Mouse (Mus musculus): Measurements from ENCODE around the gene Lrrc30. TPM values are rescaled to one million over a fixed set of nuclear protein-coding genes. Genes with fewer than 3 reads are reported as not detected.
A peak's percentile ranks its signal among the peaks of the same experiment; 100 is the strongest.

Lrrc30 gene
- polyA plus RNA-seq (2015; fragmentation: Nextera tagmentation; extraction: Ambion mirVana), result not detected in 2 replicates

GRCm38 (mm10) chr17:67632676-67633339 is at the start of gene Lrrc30:
Gene Lrrc30 (minus strand): TSS chr17:67632723.
- no peak for ATAC-seq

GRCm38 (mm10) chr17:67681084-67681483 is 48.6 kb upstream of the Lrrc30 start:
- Histone ChIP-seq H3K4me2 (replicated peaks; ENCODE audit: low read depth, low read length) (no peak overlapping the region), H3K36me3 (ENCODE audit: insufficient read depth, low read length) (no peaks in the 10 kb centered on the region), H3K27me3 (replicated peaks; ENCODE audit: insufficient read depth, low read length) (no peaks in the 10 kb centered on the region), H3K9me3 (ENCODE audit: low read length) (no peaks in the 10 kb centered on the region), H3K4me1 (ENCODE audit: insufficient read depth, low read depth, low read length) (no peaks in the 10 kb centered on the region), H3K27ac (ENCODE audit: low read length) (no peak overlapping the region), H3K9ac (replicated peaks; ENCODE audit: low read depth) (no peak overlapping the region), H3K4me3 (ENCODE audit: low read depth, low read length) (no peak overlapping the region)
- DNase-seq (ENCODE audit: low spot score) (peak; percentile 17), ATAC-seq (0 out of 2 replicates have a peak, but pooled peaks have one; percentile 35)
- 63% methylated on average over 6 of the region's 6 CpGs for WGBS
- no peak for TF ChIP-seq EP300 (IDR thresholded peaks at IDR 0.05)
- no peak for TF ChIP-seq CTCF (IDR thresholded peaks at IDR 0.05)

More at GRCm38 (mm10) chr17:67632676-67633339, at the start of gene Lrrc30:
- H3K36me3 ChIP-seq (ENCODE audit: insufficient read depth, low read length), result no peaks in the 10 kb centered on the region
- H3K4me2 ChIP-seq (replicated peaks; ENCODE audit: low read depth, low read length), result no peak within 1 kb of the TSS
- H3K4me3 ChIP-seq (ENCODE audit: low read depth, low read length), result no peak within 1 kb of the TSS
- no peaks in the 10 kb centered on the region for H3K9me3 ChIP-seq (ENCODE audit: low read length)
- TF ChIP-seq CTCF (IDR thresholded peaks at IDR 0.05) (no peak), EP300 (IDR thresholded peaks at IDR 0.05) (no peak)
- no peaks in the 10 kb centered on the region for H3K4me1 ChIP-seq (ENCODE audit: insufficient read depth, low read depth, low read length)
- H3K27ac ChIP-seq (ENCODE audit: low read length), result no peak within 1 kb of the TSS
- DNase-seq (ENCODE audit: low spot score), result no peak
- H3K27me3 ChIP-seq (replicated peaks; ENCODE audit: insufficient read depth, low read length), result no peaks in the 10 kb centered on the region
- no peak within 1 kb of the TSS for H3K9ac ChIP-seq (replicated peaks; ENCODE audit: low read depth)
- WGBS, result 62% methylated on average over 13 of the region's 13 CpGs

- 54% methylated on average over 1 of the region's 1 CpGs for WGBS
- H3K36me3 ChIP-seq (ENCODE audit: insufficient read depth, low read length), result no peaks in the 10 kb centered on the region
Observed at GRCm38 (mm10) chr17:67678576-67678975, 46.1 kb upstream of the Lrrc30 start.

GRCm38 (mm10) chr17:67667981-67668380 is 35.5 kb upstream of the Lrrc30 start:
- no peaks in the 10 kb centered on the region for H3K36me3 ChIP-seq (ENCODE audit: insufficient read depth, low read length)
- peak; percentile 58 for ATAC-seq
- no peaks in the 10 kb centered on the region for H3K4me1 ChIP-seq (ENCODE audit: insufficient read depth, low read depth, low read length)
- 13% methylated on average over 3 of the region's 3 CpGs for WGBS
- H3K4me3 ChIP-seq (ENCODE audit: low read depth, low read length), result no peak overlapping the region
- DNase-seq (ENCODE audit: low spot score), result peak; percentile 78
- no peaks in the 10 kb centered on the region for H3K9me3 ChIP-seq (ENCODE audit: low read length)
- no peak overlapping the region for H3K9ac ChIP-seq (replicated peaks; ENCODE audit: low read depth)
- H3K27me3 ChIP-seq (replicated peaks; ENCODE audit: insufficient read depth, low read length), result no peaks in the 10 kb centered on the region
- H3K4me2 ChIP-seq (replicated peaks; ENCODE audit: low read depth, low read length), result no peak overlapping the region
- no peak overlapping the region for H3K27ac ChIP-seq (ENCODE audit: low read length)
- TF ChIP-seq CTCF (IDR thresholded peaks at IDR 0.05), result peak; percentile 93
- TF ChIP-seq EP300 (IDR thresholded peaks at IDR 0.05), result no peak

More at GRCm38 (mm10) chr17:67678576-67678975, 46.1 kb upstream of the Lrrc30 start:
- Histone ChIP-seq H3K9ac (replicated peaks; ENCODE audit: low read depth) (no peak overlapping the region), H3K27me3 (replicated peaks; ENCODE audit: insufficient read depth, low read length) (no peaks in the 10 kb centered on the region), H3K27ac (ENCODE audit: low read length) (no peak overlapping the region), H3K4me2 (replicated peaks; ENCODE audit: low read depth, low read length) (no peak overlapping the region), H3K4me3 (ENCODE audit: low read depth, low read length) (no peak overlapping the region), H3K4me1 (ENCODE audit: insufficient read depth, low read depth, low read length) (no peaks in the 10 kb centered on the region), H3K9me3 (ENCODE audit: low read length) (no peaks in the 10 kb centered on the region)
- DNase-seq (ENCODE audit: low spot score) (no peak), ATAC-seq (no peak)
- TF ChIP-seq CTCF (IDR thresholded peaks at IDR 0.05) (no peak), EP300 (IDR thresholded peaks at IDR 0.05) (no peak)

GRCm38 (mm10) chr17:67666981-67667380 is 34.5 kb upstream of the Lrrc30 start:
- 58% methylated on average over 5 of the region's 5 CpGs for WGBS
- H3K9me3 ChIP-seq (ENCODE audit: low read length), result no peaks in the 10 kb centered on the region
- no peak overlapping the region for H3K4me2 ChIP-seq (replicated peaks; ENCODE audit: low read depth, low read length)
- H3K27ac ChIP-seq (ENCODE audit: low read length), result no peak overlapping the region
- no peak overlapping the region for H3K4me3 ChIP-seq (ENCODE audit: low read depth, low read length)
- TF ChIP-seq CTCF (IDR thresholded peaks at IDR 0.05) (no peak), EP300 (IDR thresholded peaks at IDR 0.05) (no peak)
- ATAC-seq, result no peak
- H3K9ac ChIP-seq (replicated peaks; ENCODE audit: low read depth), result no peak overlapping the region
- no peaks in the 10 kb centered on the region for H3K27me3 ChIP-seq (replicated peaks; ENCODE audit: insufficient read depth, low read length)
- H3K36me3 ChIP-seq (ENCODE audit: insufficient read depth, low read length), result no peaks in the 10 kb centered on the region
- no peak for DNase-seq (ENCODE audit: low spot score)
- no peaks in the 10 kb centered on the region for H3K4me1 ChIP-seq (ENCODE audit: insufficient read depth, low read depth, low read length)

- Histone ChIP-seq H3K27me3 (replicated peaks; ENCODE audit: insufficient read depth, low read length) (no peaks in the 10 kb centered on the region), H3K4me1 (ENCODE audit: insufficient read depth, low read depth, low read length) (no peaks in the 10 kb centered on the region), H3K4me3 (ENCODE audit: low read depth, low read length) (no peak overlapping the region), H3K4me2 (replicated peaks; ENCODE audit: low read depth, low read length) (no peak overlapping the region), H3K27ac (ENCODE audit: low read length) (no peak overlapping the region), H3K9me3 (ENCODE audit: low read length) (no peaks in the 10 kb centered on the region), H3K36me3 (ENCODE audit: insufficient read depth, low read length) (no peaks in the 10 kb centered on the region), H3K9ac (replicated peaks; ENCODE audit: low read depth) (no peak overlapping the region)
- WGBS, result 70% methylated on average over 3 of the region's 3 CpGs
- ATAC-seq (no peak), DNase-seq (ENCODE audit: low spot score) (no peak)
- no peak for TF ChIP-seq CTCF (IDR thresholded peaks at IDR 0.05)
- TF ChIP-seq EP300 (IDR thresholded peaks at IDR 0.05), result no peak
Observed at GRCm38 (mm10) chr17:67664299-67664698, 31.8 kb upstream of the Lrrc30 start.

Measured in lung, postnatal 0 days (tissue).